Mouse (Mus musculus) heart, embryonic 12.5 days (tissue): ENCODE results near the gene Sfxn5. TPM values are rescaled to one million over a fixed set of nuclear protein-coding genes. Genes with fewer than 3 reads are reported as not detected.

Experiments
- ATAC-seq: fragments of 200-750 bp; cut with Nextera tagmentation; 2 replicates; pipeline ENCODE4 v1.8.0; 2017; ENCODE audit warnings: moderate TSS enrichment, moderate library complexity; ENCODE audit not compliant: insufficient number of reproducible peaks, low FRiP score
- H3K27ac ChIP-seq: fragments of 300-500 bp; sonication (generic); 2 replicates; pipeline ENCODE4 v1.5.1; 2016; ENCODE audit warnings: mild to moderate bottlenecking, moderate library complexity; ENCODE audit not compliant: poor library complexity, severe bottlenecking
- H3K27me3 ChIP-seq: fragments of 300-500 bp; sonication (generic); replicated peaks from 2 replicates; pipeline ENCODE4 v1.6.1; 2016; ENCODE audit warnings: mild to moderate bottlenecking, moderate library complexity
- H3K36me3 ChIP-seq: fragments of 300-500 bp; sonication (generic); 2 replicates; pipeline ENCODE4 v1.6.1; 2016; ENCODE audit warnings: mild to moderate bottlenecking, moderate library complexity
- H3K4me1 ChIP-seq: fragments of 300-500 bp; sonication (generic); replicated peaks from 2 replicates; pipeline ENCODE4 v1.6.1; 2016; ENCODE audit warnings: mild to moderate bottlenecking
- H3K4me2 ChIP-seq: fragments of 300-500 bp; sonication (generic); 2 replicates; pipeline ENCODE4 v1.6.1; 2016; ENCODE audit warnings: mild to moderate bottlenecking, moderate library complexity
- H3K4me3 ChIP-seq: fragments of 300-500 bp; sonication (generic); 2 replicates; pipeline ENCODE4 v1.5.1; 2016; ENCODE audit warnings: mild to moderate bottlenecking
- H3K9ac ChIP-seq: fragments of 300-500 bp; sonication (generic); 2 replicates; pipeline ENCODE4 v1.6.1; 2016; ENCODE audit warnings: mild to moderate bottlenecking, moderate library complexity
- H3K9me3 ChIP-seq: fragments of 300-500 bp; sonication (generic); replicated peaks from 2 replicates; pipeline ENCODE4 v1.6.1; 2016; ENCODE audit warnings: mild to moderate bottlenecking, moderate library complexity
- WGBS: fragments of 180-500 bp; shearing (Covaris S2); methylation state at CpG from one replicate; pipeline ENCODE4 v1.1.7; 2016; 5-methylcytosine and 5-hydroxymethylcytosine counted together
- polyA plus RNA-seq: library from polyadenylated mRNA; unstranded; fragments of >200 nt; fragmentation: Nextera tagmentation; extraction: Ambion mirVana; gene quantifications from 2 replicates; pipeline ENCODE4 v1.2.1, GENCODE M21; 2016

Gene Sfxn5
- polyA plus RNA-seq, 1 experiment from 2014 or later = 3.9 TPM

GRCm38 (mm10) chr6:85348133-85348532 lies 14.9 kb upstream of the Sfxn5 start:
- H3K27me3 ChIP-seq = 0 out of 2 replicates have a peak, but pooled peaks cover 4% of the 10 kb centered on the region
- no peak overlapping the region for H3K4me2 ChIP-seq
- 84% methylated on average over 11 of the region's 11 CpGs for WGBS
- no peaks in the 10 kb centered on the region for H3K9me3 ChIP-seq
- no peak overlapping the region for H3K27ac ChIP-seq
- no peak overlapping the region for H3K4me3 ChIP-seq
- H3K4me1 ChIP-seq = peaks cover 30% of the 10 kb centered on the region
- H3K36me3 ChIP-seq = peaks cover 36% of the 10 kb centered on the region
- H3K9ac ChIP-seq = peak overlapping the region; percentile 9; the same call in 1 of the 2 replicates
- ATAC-seq = no peak

GRCm38 (mm10) chr6:85346028-85346634 lies 12.9 kb upstream of the Sfxn5 start:
- Histone ChIP-seq H3K36me3 (peaks cover 51% of the 10 kb centered on the region), H3K4me3 (no peak overlapping the region), H3K9me3 (no peaks in the 10 kb centered on the region), H3K4me1 (peaks cover 30% of the 10 kb centered on the region), H3K27ac (no peak overlapping the region), H3K27me3 (peaks cover 16% of the 10 kb centered on the region), H3K4me2 (no peak overlapping the region), H3K9ac (no peak overlapping the region; the same call in 1 of the 2 replicates)
- no peak for ATAC-seq
- 43% methylated on average over 6 of the region's 6 CpGs for WGBS

- ATAC-seq = no peak
- Histone ChIP-seq H3K9me3 (no peaks in the 10 kb centered on the region), H3K27me3 (peaks cover 21% of the 10 kb centered on the region), H3K36me3 (peaks cover 59% of the 10 kb centered on the region), H3K9ac (no peak overlapping the region), H3K4me3 (no peak overlapping the region), H3K4me2 (no peak overlapping the region), H3K27ac (no peak overlapping the region), H3K4me1 (peaks cover 24% of the 10 kb centered on the region)
Measured at GRCm38 (mm10) chr6:85344929-85345328, 11.7 kb upstream of the Sfxn5 start.

- WGBS = 81% methylated on average over 8 of the region's 8 CpGs
- Histone ChIP-seq H3K4me2 (no peak overlapping the region), H3K4me3 (no peak overlapping the region), H3K9me3 (no peaks in the 10 kb centered on the region), H3K9ac (no peak overlapping the region), H3K27ac (no peak overlapping the region), H3K36me3 (peaks cover 50% of the 10 kb centered on the region), H3K27me3 (peaks cover 21% of the 10 kb centered on the region), H3K4me1 (peaks cover 7% of the 10 kb centered on the region)
- no peak for ATAC-seq
Measured at GRCm38 (mm10) chr6:85343027-85343426, 9.8 kb upstream of the Sfxn5 start.

- Histone ChIP-seq H3K4me3 (no peak overlapping the region), H3K36me3 (peaks cover 50% of the 10 kb centered on the region), H3K9me3 (no peaks in the 10 kb centered on the region), H3K9ac (no peak overlapping the region), H3K27me3 (peaks cover 17% of the 10 kb centered on the region), H3K4me1 (peaks cover 7% of the 10 kb centered on the region), H3K27ac (no peak overlapping the region), H3K4me2 (no peak overlapping the region)
- WGBS = 65% methylated on average over 13 of the region's 13 CpGs
- no peak for ATAC-seq
Measured at GRCm38 (mm10) chr6:85341814-85342501, 8.7 kb upstream of the Sfxn5 start.

GRCm38 (mm10) chr6:85340184-85340583 lies 7.0 kb upstream of the Sfxn5 start:
- Histone ChIP-seq H3K36me3 (peaks cover 65% of the 10 kb centered on the region), H3K9ac (no peak overlapping the region), H3K4me2 (no peak overlapping the region), H3K27me3 (peaks cover 21% of the 10 kb centered on the region), H3K27ac (no peak overlapping the region), H3K4me3 (no peak overlapping the region), H3K9me3 (no peaks in the 10 kb centered on the region), H3K4me1 (no peaks in the 10 kb centered on the region)
- no peak for ATAC-seq
- 61% methylated on average over 12 of the region's 12 CpGs for WGBS

GRCm38 (mm10) chr6:85339273-85339901 lies 6.2 kb upstream of the Sfxn5 start:
- Histone ChIP-seq H3K27me3 (peaks cover 21% of the 10 kb centered on the region), H3K4me1 (peaks cover under 1% of the 10 kb centered on the region; the same call in 1 of the 2 replicates), H3K27ac (no peak overlapping the region), H3K36me3 (peaks cover 64% of the 10 kb centered on the region), H3K9ac (no peak overlapping the region), H3K9me3 (no peaks in the 10 kb centered on the region), H3K4me3 (no peak overlapping the region), H3K4me2 (no peak overlapping the region)
- ATAC-seq = no peak
- WGBS = 57% methylated on average over 1 of the region's 1 CpGs

- no peak for ATAC-seq
- 77% methylated on average over 9 of the region's 9 CpGs for WGBS
Measured at GRCm38 (mm10) chr6:85336944-85337343, 3.7 kb upstream of the Sfxn5 start.

GRCm38 (mm10) chr6:85335352-85335751 lies 2.1 kb upstream of the Sfxn5 start:
- peaks cover 17% of the 10 kb centered on the region for H3K27me3 ChIP-seq
- peaks cover 18% of the 10 kb centered on the region for H3K4me1 ChIP-seq
- H3K4me3 ChIP-seq = no peak overlapping the region
- no peak overlapping the region for H3K9ac ChIP-seq
- H3K9me3 ChIP-seq = no peaks in the 10 kb centered on the region
- 71% methylated on average over 3 of the region's 3 CpGs for WGBS
- peaks cover 32% of the 10 kb centered on the region for H3K36me3 ChIP-seq
- no peak for ATAC-seq
- no peak overlapping the region for H3K4me2 ChIP-seq
- no peak overlapping the region for H3K27ac ChIP-seq

More at GRCm38 (mm10) chr6:85336944-85337343, 3.7 kb upstream of the Sfxn5 start:
- H3K4me3 ChIP-seq = no peak overlapping the region
- no peaks in the 10 kb centered on the region for H3K9me3 ChIP-seq
- H3K4me2 ChIP-seq = no peak overlapping the region
- peaks cover 11% of the 10 kb centered on the region for H3K4me1 ChIP-seq
- no peak overlapping the region for H3K9ac ChIP-seq
- peaks cover 17% of the 10 kb centered on the region for H3K27me3 ChIP-seq
- H3K27ac ChIP-seq = no peak overlapping the region
- H3K36me3 ChIP-seq = peaks cover 48% of the 10 kb centered on the region

- H3K36me3 ChIP-seq = peaks cover 28% of the 10 kb centered on the region
- peaks cover 18% of the 10 kb centered on the region for H3K4me1 ChIP-seq
- no peak for ATAC-seq
- H3K9ac ChIP-seq = no peak overlapping the region
- H3K4me3 ChIP-seq = no peak overlapping the region
- WGBS = 68% methylated on average over 5 of the region's 5 CpGs
- no peaks in the 10 kb centered on the region for H3K9me3 ChIP-seq
- H3K4me2 ChIP-seq = no peak overlapping the region
- peaks cover 17% of the 10 kb centered on the region for H3K27me3 ChIP-seq
- H3K27ac ChIP-seq = no peak overlapping the region
Measured at GRCm38 (mm10) chr6:85334851-85335250, 1.6 kb upstream of the Sfxn5 start.

- H3K27ac ChIP-seq = no peak overlapping the region
- peaks cover 28% of the 10 kb centered on the region for H3K36me3 ChIP-seq
- no peak for ATAC-seq
- peaks cover 18% of the 10 kb centered on the region for H3K4me1 ChIP-seq
- no peak overlapping the region for H3K4me3 ChIP-seq
- no peaks in the 10 kb centered on the region for H3K9me3 ChIP-seq
- peaks cover 17% of the 10 kb centered on the region for H3K27me3 ChIP-seq
- H3K9ac ChIP-seq = no peak overlapping the region
- peak overlapping the region; percentile 93 for H3K4me2 ChIP-seq
Measured at GRCm38 (mm10) chr6:85334251-85334650, 1.0 kb upstream of the Sfxn5 start.
